Mouse (Mus musculus): Measurements from ENCODE around the gene Olfr1367. TPM values are rescaled to one million over a fixed set of nuclear protein-coding genes. Genes with fewer than 3 reads are reported as not detected.

The Olfr1367 gene
- polyA plus RNA-seq (2012; ENCODE audit: insufficient read depth, insufficient read length, low replicate concordance, missing spikeins) = not detected in 2 replicates

DNA sequence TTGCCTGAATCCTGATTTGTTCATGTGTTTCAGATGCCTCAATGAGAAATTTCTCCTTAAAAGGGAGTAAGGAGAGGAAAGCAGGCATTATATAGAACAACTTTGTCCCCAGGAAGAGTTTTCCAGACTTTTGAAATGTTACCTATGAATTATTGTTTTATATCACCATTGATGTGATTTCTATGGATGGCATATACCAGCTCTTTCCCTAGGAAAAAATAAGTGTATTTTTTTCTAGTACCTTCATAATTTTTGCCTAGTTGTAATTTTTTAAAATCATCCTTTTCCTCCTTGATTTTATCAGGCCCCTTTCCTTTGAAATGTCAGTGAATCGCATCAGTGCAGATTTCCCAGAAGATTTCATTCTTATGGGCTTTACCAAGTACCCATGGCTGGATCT lies at the start of gene Olfr1367:
TSS of gene Olfr1367 (plus strand) at position 301 of the 400 bp plus-strand sequence.
- Histone ChIP-seq H3K4me1 (ENCODE audit: control insufficient read depth, insufficient read depth, low read length) (no peaks in the 10 kb centered on the region), H3K4me3 (ENCODE audit: insufficient read depth, low read depth, low read length) (no peak within 1 kb of the TSS), H3K27ac (ENCODE audit: insufficient read depth, low read depth, low read length) (no peak within 1 kb of the TSS)
- 85% methylated on average over 1 of the region's 1 CpGs for WGBS
- TF ChIP-seq POLR2A (IDR thresholded peaks at IDR 0.05; ENCODE audit: insufficient read depth, low read depth, low read length) (no peak), CTCF (IDR thresholded peaks at IDR 0.05; ENCODE audit: insufficient read depth, low read depth, low read length) (no peak)

DNA sequence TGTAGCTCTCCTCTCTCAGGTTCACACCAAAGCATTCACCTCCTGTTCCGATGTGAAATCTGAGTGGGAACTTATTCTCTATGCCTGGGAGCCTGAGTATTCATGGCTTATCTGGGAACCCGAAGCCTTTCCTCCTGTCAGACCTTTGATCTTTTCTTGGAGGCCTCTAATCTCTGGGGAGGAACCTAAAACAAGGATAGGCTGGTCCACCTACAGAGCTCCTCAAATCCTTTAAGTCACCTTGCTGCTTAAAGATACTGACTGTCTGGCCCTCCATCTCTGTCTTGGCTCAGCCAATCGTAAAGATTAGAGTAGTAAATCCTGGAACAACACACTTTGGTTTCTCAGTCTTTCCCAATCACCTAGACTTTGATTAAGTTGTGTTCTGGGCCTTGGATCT lies 48.2 kb upstream of the Olfr1367 start:
- 62% methylated on average over 3 of the region's 3 CpGs for WGBS
- Histone ChIP-seq H3K4me1 (ENCODE audit: control insufficient read depth, insufficient read depth, low read length) (no peaks in the 10 kb centered on the region), H3K4me3 (ENCODE audit: insufficient read depth, low read depth, low read length) (no peak overlapping the region), H3K27ac (ENCODE audit: insufficient read depth, low read depth, low read length) (no peak overlapping the region)
- TF ChIP-seq POLR2A (IDR thresholded peaks at IDR 0.05; ENCODE audit: insufficient read depth, low read depth, low read length) = no peak
- no peak for TF ChIP-seq CTCF (IDR thresholded peaks at IDR 0.05; ENCODE audit: insufficient read depth, low read depth, low read length)

DNA sequence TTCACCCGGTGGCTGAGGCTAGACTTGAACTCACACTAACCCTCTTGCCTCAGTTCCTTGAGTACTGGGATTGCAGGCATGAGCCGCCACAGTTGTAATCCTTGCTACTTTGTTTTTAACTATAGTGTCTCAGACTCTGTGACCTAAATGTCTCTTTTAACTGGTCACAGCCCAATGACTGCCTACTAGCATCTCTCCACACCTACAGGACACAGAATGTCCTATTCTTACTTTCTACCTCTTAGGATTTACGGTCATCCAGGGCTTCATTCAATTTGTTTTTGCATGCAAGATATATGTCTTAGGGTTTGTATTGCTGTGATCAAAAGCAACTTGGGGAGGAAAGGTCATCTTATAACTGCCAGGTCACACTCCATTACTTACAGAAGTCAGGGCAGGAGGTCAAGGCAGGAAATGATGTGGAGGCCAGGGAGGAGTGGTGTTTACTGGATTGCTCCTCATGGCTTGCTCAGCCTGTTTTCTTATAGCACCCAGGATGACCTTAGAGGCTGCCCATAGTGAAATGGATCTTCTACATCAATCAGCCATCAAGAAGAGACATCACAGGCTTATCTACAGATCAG lies 42.1 kb upstream of the Olfr1367 start:
- Histone ChIP-seq H3K4me3 (ENCODE audit: insufficient read depth, low read depth, low read length) (no peak overlapping the region), H3K27ac (ENCODE audit: insufficient read depth, low read depth, low read length) (no peak overlapping the region), H3K4me1 (ENCODE audit: control insufficient read depth, insufficient read depth, low read length) (no peaks in the 10 kb centered on the region)
- TF ChIP-seq CTCF (IDR thresholded peaks at IDR 0.05; ENCODE audit: insufficient read depth, low read depth, low read length) (no peak), POLR2A (IDR thresholded peaks at IDR 0.05; ENCODE audit: insufficient read depth, low read depth, low read length) (no peak)
- 86% methylated on average over 3 of the region's 3 CpGs for WGBS

DNA sequence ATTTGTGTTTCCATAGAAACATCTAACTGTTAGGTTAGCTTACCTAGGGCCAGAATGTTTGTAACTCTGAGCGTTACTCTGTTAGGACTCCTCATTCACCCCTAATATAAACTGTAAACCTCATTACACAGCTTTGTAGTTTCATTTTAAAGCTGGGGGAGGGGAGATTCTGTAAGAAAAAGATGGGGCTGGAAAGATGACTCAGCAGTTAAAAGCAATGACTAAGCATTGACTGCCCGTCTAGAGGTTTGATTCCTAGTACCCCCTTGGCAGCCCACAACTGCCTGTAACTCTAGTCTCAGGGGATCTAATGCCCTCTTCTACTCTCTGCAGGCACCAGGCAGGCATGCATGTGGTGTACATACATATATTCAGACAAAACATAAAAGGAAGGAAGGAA lies 36.9 kb upstream of the Olfr1367 start:
- TF ChIP-seq POLR2A (IDR thresholded peaks at IDR 0.05; ENCODE audit: insufficient read depth, low read depth, low read length) = no peak
- TF ChIP-seq CTCF (IDR thresholded peaks at IDR 0.05; ENCODE audit: insufficient read depth, low read depth, low read length) = no peak
- 66% methylated on average over 2 of the region's 2 CpGs for WGBS
- H3K4me3 ChIP-seq (ENCODE audit: insufficient read depth, low read depth, low read length) = no peak overlapping the region
- H3K4me1 ChIP-seq (ENCODE audit: control insufficient read depth, insufficient read depth, low read length) = no peaks in the 10 kb centered on the region
- no peak overlapping the region for H3K27ac ChIP-seq (ENCODE audit: insufficient read depth, low read depth, low read length)

DNA sequence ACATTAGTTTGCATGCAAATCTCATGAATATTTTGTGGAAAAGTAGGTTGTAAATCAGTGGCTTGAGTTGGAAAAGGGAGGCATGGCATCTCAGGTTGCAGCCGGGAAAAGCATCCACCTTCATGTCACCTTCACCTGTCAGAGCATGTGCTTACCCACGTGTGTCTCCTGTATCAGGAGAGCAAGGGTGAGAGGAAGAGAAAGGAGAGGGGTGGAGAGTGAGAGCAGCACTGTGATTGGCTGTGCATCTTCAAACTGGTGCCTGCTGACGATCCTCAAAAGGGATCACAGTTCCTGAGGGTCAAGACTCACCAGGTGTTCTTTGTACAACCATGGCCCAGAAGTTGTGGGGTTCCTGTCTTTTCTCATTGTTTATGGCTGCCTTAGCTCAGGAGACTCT lies 34.8 kb upstream of the Olfr1367 start, which contains the start of gene Gpx6:
TSS of gene Gpx6 (plus strand) at position 200 of the 400 bp plus-strand sequence.
- WGBS = 41% methylated on average over 3 of the region's 3 CpGs
- TF ChIP-seq CTCF (IDR thresholded peaks at IDR 0.05; ENCODE audit: insufficient read depth, low read depth, low read length) = no peak
- no peak for TF ChIP-seq POLR2A (IDR thresholded peaks at IDR 0.05; ENCODE audit: insufficient read depth, low read depth, low read length)
- Histone ChIP-seq H3K4me3 (ENCODE audit: insufficient read depth, low read depth, low read length) (no peak within 1 kb of the TSS), H3K4me1 (ENCODE audit: control insufficient read depth, insufficient read depth, low read length) (no peaks in the 10 kb centered on the region), H3K27ac (ENCODE audit: insufficient read depth, low read depth, low read length) (no peak within 1 kb of the TSS)

DNA sequence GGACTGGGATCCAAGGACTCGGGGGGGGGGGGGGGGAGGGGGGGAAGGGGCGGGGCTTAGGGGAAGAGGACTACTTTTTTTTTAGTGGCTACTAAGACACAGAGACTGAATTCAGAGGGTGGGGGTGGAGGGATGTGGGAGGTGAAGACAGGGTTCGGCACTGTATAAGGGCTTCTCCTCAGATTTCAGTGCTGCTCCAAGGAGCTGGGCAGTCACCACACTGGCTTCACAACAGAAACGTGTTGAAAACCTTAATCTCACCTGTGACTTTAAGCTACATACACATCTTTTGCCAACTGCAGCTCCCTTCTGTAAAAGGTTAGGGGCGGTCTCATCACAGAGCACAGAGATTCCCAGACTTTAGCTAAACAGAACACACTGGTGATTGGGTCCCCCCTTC lies 33.9 kb upstream of the Olfr1367 start:
- Histone ChIP-seq H3K4me1 (ENCODE audit: control insufficient read depth, insufficient read depth, low read length) (no peaks in the 10 kb centered on the region), H3K27ac (ENCODE audit: insufficient read depth, low read depth, low read length) (no peak overlapping the region), H3K4me3 (ENCODE audit: insufficient read depth, low read depth, low read length) (no peak overlapping the region)
- TF ChIP-seq POLR2A (IDR thresholded peaks at IDR 0.05; ENCODE audit: insufficient read depth, low read depth, low read length) (no peak), CTCF (IDR thresholded peaks at IDR 0.05; ENCODE audit: insufficient read depth, low read depth, low read length) (no peak)
- 57% methylated on average over 4 of the region's 5 CpGs for WGBS

DNA sequence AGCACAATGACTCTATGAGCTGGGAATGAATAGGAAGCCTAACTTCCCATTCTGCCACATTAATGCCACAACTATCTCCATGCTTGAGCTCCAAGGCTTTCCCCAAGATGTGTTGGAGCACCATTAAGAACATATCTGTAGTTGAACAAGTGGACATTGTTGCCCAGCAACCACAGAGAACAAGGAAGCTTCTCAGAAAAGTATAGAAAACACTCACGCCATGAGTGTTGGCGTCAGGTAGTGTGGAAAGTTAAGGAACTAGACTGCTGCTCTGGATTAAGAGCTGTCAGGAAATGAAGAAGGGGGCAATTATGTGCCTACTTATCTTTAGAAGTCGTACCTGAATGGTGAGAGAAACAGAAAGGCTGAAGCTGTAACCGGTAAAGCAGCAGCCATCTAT lies 32.8 kb upstream of the Olfr1367 start:
- Histone ChIP-seq H3K4me1 (ENCODE audit: control insufficient read depth, insufficient read depth, low read length) (no peaks in the 10 kb centered on the region), H3K4me3 (ENCODE audit: insufficient read depth, low read depth, low read length) (no peak overlapping the region), H3K27ac (ENCODE audit: insufficient read depth, low read depth, low read length) (no peak overlapping the region)
- 88% methylated on average over 4 of the region's 4 CpGs for WGBS
- TF ChIP-seq POLR2A (IDR thresholded peaks at IDR 0.05; ENCODE audit: insufficient read depth, low read depth, low read length) (no peak), CTCF (IDR thresholded peaks at IDR 0.05; ENCODE audit: insufficient read depth, low read depth, low read length) (no peak)

DNA sequence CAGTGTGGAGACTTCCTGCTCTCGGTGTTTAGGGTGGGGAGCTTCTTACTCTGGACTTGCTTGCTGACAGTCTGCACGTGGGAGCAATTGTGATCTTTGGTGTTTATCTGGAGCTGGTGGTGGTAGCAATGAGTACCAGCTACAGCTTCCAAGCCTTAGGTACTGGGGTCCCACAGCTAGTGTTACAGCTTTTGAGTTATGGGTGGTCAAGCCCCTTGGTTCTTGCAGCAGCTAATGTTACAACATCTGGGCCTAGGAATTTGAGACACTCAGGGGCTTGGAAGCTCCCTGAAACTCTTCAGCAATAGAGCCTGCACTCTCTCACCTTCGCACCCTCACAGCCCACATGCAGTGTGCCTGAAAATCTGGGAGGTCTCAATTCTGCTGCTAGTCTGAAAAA lies 26.4 kb upstream of the Olfr1367 start:
- Histone ChIP-seq H3K4me3 (ENCODE audit: insufficient read depth, low read depth, low read length) (no peak overlapping the region), H3K4me1 (ENCODE audit: control insufficient read depth, insufficient read depth, low read length) (peaks cover 4% of the 10 kb centered on the region; the same call in 1 of the 2 replicates), H3K27ac (ENCODE audit: insufficient read depth, low read depth, low read length) (no peak overlapping the region)
- WGBS = 88% methylated on average over 3 of the region's 3 CpGs
- TF ChIP-seq CTCF (IDR thresholded peaks at IDR 0.05; ENCODE audit: insufficient read depth, low read depth, low read length) (no peak), POLR2A (IDR thresholded peaks at IDR 0.05; ENCODE audit: insufficient read depth, low read depth, low read length) (no peak)

DNA sequence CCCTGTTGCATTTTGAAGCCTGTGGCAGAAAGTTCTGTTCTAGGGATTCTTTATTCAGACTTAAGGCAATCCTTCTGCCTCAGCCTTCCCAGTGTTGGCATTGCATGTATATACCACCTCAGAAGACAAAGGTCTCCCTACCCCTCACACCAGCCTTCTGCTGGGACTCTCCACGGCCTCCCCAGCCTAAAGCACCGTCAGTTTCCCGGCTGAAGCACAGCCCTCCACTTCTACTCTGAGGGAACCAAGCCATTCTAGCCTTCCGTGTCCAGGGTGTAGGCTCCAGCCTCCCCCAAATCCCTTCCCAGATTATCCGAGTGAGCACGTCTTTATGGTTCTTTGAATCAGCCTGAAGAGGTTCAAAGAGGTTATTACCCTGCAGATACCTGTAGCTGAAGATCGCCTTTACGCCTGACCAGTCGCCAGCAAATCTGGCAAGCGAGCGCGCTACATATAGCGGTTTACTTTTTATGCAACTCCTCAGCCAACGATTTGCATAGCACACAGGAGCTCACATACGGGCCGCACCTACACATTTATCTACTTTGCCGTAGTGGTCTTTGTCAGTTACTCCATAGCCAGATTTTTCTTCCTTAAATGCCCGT lies 24.7 kb upstream of the Olfr1367 start:
- TF ChIP-seq POLR2A (IDR thresholded peaks at IDR 0.05; ENCODE audit: insufficient read depth, low read depth, low read length) (no peak), CTCF (IDR thresholded peaks at IDR 0.05; ENCODE audit: insufficient read depth, low read depth, low read length) (no peak)
- Histone ChIP-seq H3K27ac (ENCODE audit: insufficient read depth, low read depth, low read length) (no peak overlapping the region), H3K4me3 (ENCODE audit: insufficient read depth, low read depth, low read length) (peak overlapping the region; percentile 27), H3K4me1 (ENCODE audit: control insufficient read depth, insufficient read depth, low read length) (peaks cover 6% of the 10 kb centered on the region; the same call in 1 of the 2 replicates)
- 15% methylated on average over 18 of the region's 18 CpGs for WGBS
